Mouse (Mus musculus) liver, embryonic 14.5 days (tissue): ENCODE results near the gene Gm42674.

Experiments used
- CTCF ChIP-seq: IDR thresholded peaks from 2 replicates; pipeline ENCODE4 v1.5.1; 2016; ENCODE audit warnings: antibody characterized with exemption, low read depth, control low read depth
- EP300 ChIP-seq: IDR thresholded peaks from 2 replicates; pipeline ENCODE4 v1.6.1; 2016; ENCODE audit warnings: antibody characterized with exemption, low read depth

DNA sequence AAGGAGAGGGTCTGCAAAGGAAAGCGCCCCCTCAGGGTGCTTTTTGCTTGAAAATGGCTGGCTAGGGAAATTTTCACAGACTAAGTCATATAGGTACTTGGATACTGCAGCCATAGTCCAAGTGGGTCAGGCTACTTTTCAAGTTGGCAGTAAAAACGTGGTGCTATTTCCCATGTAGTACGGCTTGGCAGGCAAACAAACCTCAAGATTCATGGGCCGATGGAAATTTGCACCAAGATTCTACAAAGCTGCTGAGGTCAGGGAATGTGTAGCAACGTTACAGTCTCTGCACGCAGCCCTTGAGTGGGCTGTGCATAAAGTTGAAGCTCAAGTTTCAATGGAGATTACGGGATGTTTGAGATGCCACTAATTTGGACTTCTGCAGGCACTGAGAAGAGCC is 22.3 kb upstream of the Gm42674 start:
- TF ChIP-seq CTCF (no peak), EP300 (no peak)
